Mouse (Mus musculus) liver, embryonic 12.5 days (tissue): ENCODE measurements around the gene Gm3045. TPM values are rescaled to one million over a fixed set of nuclear protein-coding genes. Genes with fewer than 3 reads are reported as not detected.

ENCODE experiments used
- ATAC-seq: fragments of 200-750 bp; cut with Nextera tagmentation; 2 replicates; pipeline ENCODE4 v1.8.0; 2017; ENCODE audit warnings: moderate number of reproducible peaks, mild to moderate bottlenecking, moderate library complexity
- H3K27ac ChIP-seq: fragments of 300-500 bp; sonication (generic); 2 replicates; pipeline ENCODE4 v1.5.1; 2016; ENCODE audit warnings: mild to moderate bottlenecking
- H3K27me3 ChIP-seq: fragments of 300-500 bp; sonication (generic); replicated peaks from 2 replicates; pipeline ENCODE4 v1.6.1; 2016; ENCODE audit warnings: mild to moderate bottlenecking, moderate library complexity
- H3K36me3 ChIP-seq: fragments of 300-500 bp; sonication (generic); 2 replicates; pipeline ENCODE4 v1.6.1; 2016; ENCODE audit warnings: mild to moderate bottlenecking, moderate library complexity
- H3K4me1 ChIP-seq: fragments of 300-500 bp; sonication (generic); 2 replicates; pipeline ENCODE4 v1.6.1; 2016
- H3K4me2 ChIP-seq: fragments of 300-500 bp; sonication (generic); 2 replicates; pipeline ENCODE4 v1.6.1; 2016; ENCODE audit warnings: mild to moderate bottlenecking, moderate library complexity
- H3K4me3 ChIP-seq: fragments of 300-500 bp; sonication (generic); 2 replicates; pipeline ENCODE4 v1.5.1; 2016; ENCODE audit warnings: mild to moderate bottlenecking, moderate library complexity
- H3K9ac ChIP-seq: fragments of 300-500 bp; sonication (generic); 2 replicates; pipeline ENCODE4 v1.6.1; 2016; ENCODE audit warnings: mild to moderate bottlenecking, moderate library complexity
- H3K9me3 ChIP-seq: fragments of 300-500 bp; sonication (generic); replicated peaks from 2 replicates; pipeline ENCODE4 v1.6.1; 2016; ENCODE audit warnings: mild to moderate bottlenecking, moderate library complexity
- WGBS: fragments of 180-500 bp; shearing (Covaris S2); methylation state at CpG from one replicate; pipeline ENCODE4 v1.1.7; 2016; ENCODE audit not compliant: insufficient replicate concordance; 5-methylcytosine and 5-hydroxymethylcytosine counted together
- polyA plus RNA-seq: library from polyadenylated mRNA; unstranded; fragments of >200 nt; fragmentation: Nextera tagmentation; extraction: Ambion mirVana; gene quantifications from 2 replicates; pipeline ENCODE4 v1.2.1, GENCODE M21; 2016

Gene Gm3045
- polyA plus RNA-seq, 1 experiment from 2014 or later = not detected

DNA sequence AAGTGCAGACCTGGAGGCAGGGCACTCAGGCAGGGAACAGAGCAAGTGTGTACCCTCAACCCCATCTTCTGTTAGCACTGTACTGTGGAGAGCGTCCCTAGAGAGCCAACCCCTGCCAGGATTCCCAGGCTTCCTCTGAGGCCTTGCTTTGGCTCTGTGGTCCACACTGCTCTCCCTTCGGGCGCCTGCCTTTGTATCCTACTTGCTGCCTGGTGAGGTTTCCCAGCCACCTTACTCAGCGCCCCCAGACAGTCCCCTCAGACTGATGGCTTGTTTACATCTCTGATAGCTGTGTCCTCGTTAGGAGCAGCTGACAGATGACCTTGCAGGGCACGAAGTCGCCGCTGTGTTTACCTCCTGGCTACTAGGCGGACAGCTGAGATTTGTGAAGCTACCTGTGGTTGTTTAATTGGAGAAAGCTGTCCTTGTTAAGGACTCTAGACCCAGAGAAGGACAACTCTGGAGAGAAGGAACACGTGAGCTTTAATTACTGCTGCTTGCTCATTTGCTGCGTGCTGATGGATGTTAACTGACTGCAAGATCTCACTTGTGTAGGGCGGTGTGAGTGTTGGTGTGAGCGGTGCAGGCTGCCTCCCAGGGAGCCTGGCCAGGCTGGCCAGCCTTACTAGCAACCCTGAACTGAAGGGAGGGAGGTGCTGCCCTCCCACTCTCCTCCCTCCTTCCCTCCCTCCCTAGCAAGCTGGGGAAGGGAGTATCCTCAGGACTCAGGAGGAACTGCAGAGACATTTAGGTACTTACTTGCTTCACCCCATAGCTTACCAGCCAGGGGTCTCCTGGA is 7.5 kb upstream of the Gm3045 start:
- no peak overlapping the region for H3K4me3 ChIP-seq
- H3K9ac ChIP-seq = no peak overlapping the region
- peaks cover 9% of the 10 kb centered on the region; the same call in 1 of the 2 replicates for H3K27me3 ChIP-seq
- no peaks in the 10 kb centered on the region for H3K36me3 ChIP-seq
- no peak overlapping the region for H3K27ac ChIP-seq
- no peak overlapping the region for H3K4me2 ChIP-seq
- no peaks in the 10 kb centered on the region for H3K4me1 ChIP-seq
- WGBS = 29% methylated on average over 13 of the region's 13 CpGs
- 0 out of 2 replicates have a peak, but pooled peaks cover 4% of the 10 kb centered on the region for H3K9me3 ChIP-seq
- no peak for ATAC-seq

GRCm38 (mm10) chr13:56419538-56419937 is 6.9 kb upstream of the Gm3045 start:
- H3K9ac ChIP-seq = no peak overlapping the region
- 59% methylated on average over 6 of the region's 6 CpGs for WGBS

GRCm38 (mm10) chr13:56422072-56422723 is 4.2 kb upstream of the Gm3045 start:
- ATAC-seq = no peak

More at GRCm38 (mm10) chr13:56419538-56419937, 6.9 kb upstream of the Gm3045 start:
- H3K9me3 ChIP-seq = no peaks in the 10 kb centered on the region
- H3K36me3 ChIP-seq = no peaks in the 10 kb centered on the region
- no peak overlapping the region for H3K4me3 ChIP-seq
- no peak overlapping the region for H3K4me2 ChIP-seq
- H3K27ac ChIP-seq = no peak overlapping the region
- no peak for ATAC-seq
- peaks cover 14% of the 10 kb centered on the region; the same call in 1 of the 2 replicates for H3K27me3 ChIP-seq
- H3K4me1 ChIP-seq = no peaks in the 10 kb centered on the region

GRCm38 (mm10) chr13:56425931-56426330 is 463 bp upstream of the Gm3045 start:
- Histone ChIP-seq H3K27ac (no peak overlapping the region), H3K36me3 (no peaks in the 10 kb centered on the region), H3K9me3 (no peaks in the 10 kb centered on the region), H3K9ac (no peak overlapping the region), H3K4me3 (no peak overlapping the region), H3K4me1 (no peaks in the 10 kb centered on the region), H3K27me3 (peaks cover 22% of the 10 kb centered on the region; the same call in 1 of the 2 replicates), H3K4me2 (no peak overlapping the region)
- no peak for ATAC-seq
- WGBS = 53% methylated on average over 7 of the region's 7 CpGs

More at GRCm38 (mm10) chr13:56422072-56422723, 4.2 kb upstream of the Gm3045 start:
- WGBS = 22% methylated on average over 16 of the region's 16 CpGs
- Histone ChIP-seq H3K27me3 (peaks cover 14% of the 10 kb centered on the region; the same call in 1 of the 2 replicates), H3K9me3 (no peaks in the 10 kb centered on the region), H3K27ac (no peak overlapping the region), H3K9ac (no peak overlapping the region), H3K4me3 (no peak overlapping the region), H3K36me3 (no peaks in the 10 kb centered on the region), H3K4me1 (no peaks in the 10 kb centered on the region), H3K4me2 (no peak overlapping the region)

DNA sequence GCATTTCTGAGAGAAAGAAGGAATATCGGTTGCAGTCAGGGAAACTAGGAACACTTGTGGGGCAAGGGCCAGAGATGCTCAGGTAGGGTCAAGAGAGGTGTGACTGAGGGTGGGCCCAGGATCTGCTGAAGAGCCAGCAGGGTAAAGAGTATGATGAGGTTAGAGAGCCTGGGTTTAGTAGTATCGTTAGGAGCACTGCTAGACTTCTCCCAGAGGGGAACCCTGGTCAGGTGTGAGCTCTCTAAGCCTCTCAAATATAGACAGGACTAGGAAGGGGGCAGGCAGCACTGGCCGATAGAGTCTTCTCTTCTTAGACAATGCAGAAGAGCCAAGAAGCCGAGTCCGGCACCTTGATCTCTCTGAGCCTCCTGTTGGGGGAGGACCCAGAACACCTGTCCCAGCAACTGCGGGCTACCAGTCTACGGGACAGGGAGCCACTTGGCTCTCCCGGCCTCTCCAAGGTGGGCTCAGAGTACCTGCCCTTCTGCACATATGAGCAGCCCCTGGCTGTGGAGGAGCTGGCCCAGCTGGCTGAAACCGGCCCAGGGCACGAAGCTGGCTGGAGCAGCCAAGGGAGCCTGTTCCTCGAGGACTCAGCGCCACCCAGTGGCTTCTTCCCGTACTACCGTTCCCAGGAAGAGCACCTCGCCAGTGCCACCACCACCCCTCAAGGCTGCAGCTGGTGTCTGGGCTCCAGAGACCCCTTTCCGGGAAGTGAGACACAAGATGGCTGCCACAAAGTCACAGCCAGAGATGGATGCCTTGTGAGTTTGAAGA is 2.5 kb downstream of the Gm3045 start:
- no peaks in the 10 kb centered on the region for H3K9me3 ChIP-seq
- H3K27ac ChIP-seq = no peak overlapping the region
- H3K4me3 ChIP-seq = no peak overlapping the region
- no peak overlapping the region for H3K4me2 ChIP-seq
- H3K27me3 ChIP-seq = peaks cover 16% of the 10 kb centered on the region; the same call in 1 of the 2 replicates
- 29% methylated on average over 16 of the region's 16 CpGs for WGBS
- H3K36me3 ChIP-seq = no peaks in the 10 kb centered on the region
- no peaks in the 10 kb centered on the region for H3K4me1 ChIP-seq
- H3K9ac ChIP-seq = no peak overlapping the region
- ATAC-seq = no peak

GRCm38 (mm10) chr13:56432496-56432895 is 6.1 kb downstream of the Gm3045 start:
- Histone ChIP-seq H3K9me3 (no peaks in the 10 kb centered on the region), H3K4me3 (no peak overlapping the region), H3K27ac (no peak overlapping the region), H3K4me1 (no peaks in the 10 kb centered on the region), H3K27me3 (peaks cover 45% of the 10 kb centered on the region), H3K36me3 (no peaks in the 10 kb centered on the region), H3K9ac (no peak overlapping the region), H3K4me2 (no peak overlapping the region)
- no peak for ATAC-seq
- 77% methylated on average over 11 of the region's 12 CpGs for WGBS

DNA sequence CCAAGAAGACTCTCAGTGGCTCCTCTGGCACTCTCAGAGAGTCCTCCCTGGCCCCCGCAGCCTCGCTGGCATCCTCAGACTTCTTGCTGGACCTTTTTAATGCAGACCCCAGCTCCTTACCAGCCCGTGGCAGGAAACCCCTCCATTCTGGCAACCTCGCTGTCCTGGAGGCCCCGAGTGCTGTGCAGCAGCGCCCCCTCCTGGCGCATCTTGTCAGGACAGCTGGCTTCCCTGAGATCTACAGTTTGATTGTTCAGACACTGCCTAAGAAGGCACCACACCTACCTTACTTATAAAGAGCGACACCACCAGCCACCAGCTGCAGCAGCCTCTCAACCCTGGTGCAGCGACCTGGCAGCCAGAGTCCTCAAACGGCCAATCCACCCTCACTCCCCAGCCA is 7.1 kb downstream of the Gm3045 start:
- Histone ChIP-seq H3K27me3 (peaks cover 53% of the 10 kb centered on the region), H3K9me3 (no peaks in the 10 kb centered on the region), H3K9ac (no peak overlapping the region), H3K27ac (no peak overlapping the region), H3K4me3 (no peak overlapping the region), H3K36me3 (no peaks in the 10 kb centered on the region), H3K4me1 (no peaks in the 10 kb centered on the region), H3K4me2 (no peak overlapping the region)
- no peak for ATAC-seq
- 16% methylated on average over 10 of the region's 10 CpGs for WGBS

DNA sequence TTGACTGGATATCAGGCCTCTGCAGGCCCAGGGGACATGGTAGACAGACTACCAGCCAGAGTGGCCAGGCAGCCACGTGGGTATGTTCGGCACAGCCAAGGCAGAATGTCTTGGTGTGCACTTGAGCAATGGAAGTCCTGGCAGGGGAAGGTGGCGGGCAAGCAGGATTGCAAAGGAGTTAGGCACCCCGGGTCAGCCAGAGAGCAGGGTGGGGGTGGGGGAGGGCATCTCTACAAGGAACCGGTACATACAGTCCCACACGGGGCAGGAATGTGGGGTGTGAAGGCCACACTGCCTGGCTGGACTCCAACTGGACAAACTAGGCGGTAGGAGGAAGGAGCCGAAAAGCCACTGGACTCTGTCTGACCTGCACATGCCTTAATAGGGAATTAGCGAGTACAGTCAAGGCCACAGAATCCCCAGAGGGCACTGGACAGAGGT is 7.9 kb downstream of the Gm3045 start:
- ATAC-seq = no peak
- Histone ChIP-seq H3K9me3 (no peaks in the 10 kb centered on the region), H3K4me1 (no peaks in the 10 kb centered on the region), H3K27ac (no peak overlapping the region), H3K27me3 (peaks cover 55% of the 10 kb centered on the region), H3K4me2 (no peak overlapping the region), H3K4me3 (no peak overlapping the region), H3K9ac (no peak overlapping the region), H3K36me3 (no peaks in the 10 kb centered on the region)
- 62% methylated on average over 9 of the region's 9 CpGs for WGBS

DNA sequence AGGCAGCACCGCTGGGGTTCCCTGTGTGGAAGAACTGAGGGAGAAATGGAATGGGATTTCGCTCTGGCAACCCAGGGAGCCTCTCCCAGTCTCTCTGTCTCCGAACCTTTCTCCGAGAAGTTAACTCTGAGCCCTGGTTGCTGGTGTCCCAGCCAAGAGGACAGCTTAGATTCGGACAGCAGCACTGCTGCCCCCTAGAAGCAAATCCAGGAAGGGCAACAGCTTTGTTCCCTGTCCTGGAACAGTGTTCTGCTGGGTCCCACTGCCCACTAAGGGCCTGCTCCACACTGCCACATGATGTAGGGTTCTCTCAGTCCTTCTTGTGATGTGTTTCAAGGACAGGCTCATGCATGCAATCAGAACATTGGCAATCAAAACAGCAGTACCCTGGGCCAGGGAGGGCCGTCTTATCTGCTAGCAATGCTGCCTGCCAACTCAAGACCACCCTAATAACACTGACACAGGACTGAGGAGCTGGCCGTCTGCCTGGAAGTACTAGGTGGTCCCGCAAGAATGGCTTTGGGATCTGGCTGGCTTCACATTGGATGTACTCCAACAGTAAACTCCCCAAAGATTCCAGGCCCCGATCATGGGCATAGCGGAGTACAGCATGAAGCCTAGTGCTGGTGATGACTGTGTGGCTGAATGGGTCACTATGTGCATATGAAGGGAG is 9.4 kb downstream of the Gm3045 start:
- no peak overlapping the region for H3K27ac ChIP-seq
- H3K27me3 ChIP-seq = peaks cover 70% of the 10 kb centered on the region
- no peak overlapping the region for H3K9ac ChIP-seq
- no peak overlapping the region for H3K4me2 ChIP-seq
- no peaks in the 10 kb centered on the region for H3K4me1 ChIP-seq
- H3K36me3 ChIP-seq = no peaks in the 10 kb centered on the region
- no peak overlapping the region for H3K4me3 ChIP-seq
- 61% methylated on average over 10 of the region's 10 CpGs for WGBS
- no peak for ATAC-seq
- no peaks in the 10 kb centered on the region for H3K9me3 ChIP-seq

GRCm38 (mm10) chr13:56438211-56439075 is 12.0 kb downstream of the Gm3045 start, which contains the start of gene Slc25a48:
Gene Slc25a48, plus strand, starts transcription at chr13:56438355.
- H3K4me1 ChIP-seq = no peaks in the 10 kb centered on the region
- H3K9ac ChIP-seq = no peak within 1 kb of the TSS
- no peaks in the 10 kb centered on the region for H3K9me3 ChIP-seq
- peak within 1 kb of the TSS; percentile 37 for H3K4me3 ChIP-seq
- 4% methylated on average over 51 of the region's 51 CpGs for WGBS
- peaks cover 68% of the 10 kb centered on the region for H3K27me3 ChIP-seq
- no peak within 1 kb of the TSS for H3K27ac ChIP-seq
- H3K36me3 ChIP-seq = no peaks in the 10 kb centered on the region
- 0 out of 2 replicates have a peak, but pooled peaks have one; percentile 44 for ATAC-seq
- peak within 1 kb of the TSS; percentile 52 for H3K4me2 ChIP-seq
